ENCODE assay signal across 15 mouse cellular contexts in genomic region chr13:30001041-30001440, GRCm38 (mm10). TPM values are rescaled to one million over a fixed set of nuclear protein-coding genes. Genes with fewer than 3 reads are reported as not detected.
DNase-seq lines count a peak whose midpoint lies in the region; ATAC-seq and TF ChIP-seq lines count a peak whose summit lies in the region.
"Had no signal": no experiment of that assay in that cellular context is flagged by ENCODE, and none has a peak within 500 bp of the region (broad histone marks: within the 10 kb centered on the region; RNA-seq: fewer than 3 reads in every experiment).

No protein-coding gene starts in this region.

- 37% methylated on average over 5 of the region's 5 CpGs for WGBS in kidney, postnatal 0 days
- WGBS in embryonic facial prominence, embryonic 14.5 days: 11% methylated on average over 5 of the region's 5 CpGs
- WGBS in midbrain, embryonic 13.5 days: 75% methylated on average over 5 of the region's 5 CpGs

- no peaks in the 10 kb centered on the region for H3K27me3 ChIP-seq in kidney, postnatal 0 days (ENCODE audit: insufficient read depth, low read length)
- H3K27me3 ChIP-seq in embryonic facial prominence, embryonic 14.5 days (replicated peaks; ENCODE audit: control insufficient read depth, insufficient read depth, low read length): no peaks in the 10 kb centered on the region
- no peaks in the 10 kb centered on the region for H3K27me3 ChIP-seq in midbrain, embryonic 13.5 days
- H3K27me3 ChIP-seq: lung, embryonic 15.5 days had no signal

- H3K4me1 ChIP-seq in kidney, postnatal 0 days (replicated peaks; ENCODE audit: insufficient read depth, low read length): 0 out of 2 replicates have a peak, but pooled peaks cover 2% of the 10 kb centered on the region
- H3K4me1 ChIP-seq in embryonic facial prominence, embryonic 14.5 days (ENCODE audit: control insufficient read depth, insufficient read depth, low read length): peaks cover 6% of the 10 kb centered on the region; the same call in 1 of the 2 replicates
- H3K4me1 ChIP-seq in midbrain, embryonic 13.5 days (replicated peaks): peaks cover 6% of the 10 kb centered on the region; the same call in 1 of the 2 replicates

- H3K4me2 ChIP-seq in kidney, postnatal 0 days (ENCODE audit: low read length): no peak overlapping the region
- no peak overlapping the region for H3K4me2 ChIP-seq in embryonic facial prominence, embryonic 14.5 days (ENCODE audit: low read depth, low read length)
- no peak overlapping the region for H3K4me2 ChIP-seq in midbrain, embryonic 13.5 days (replicated peaks)
- H3K4me2 ChIP-seq: lung, embryonic 15.5 days had no signal

- H3K4me3 ChIP-seq in kidney, postnatal 0 days (replicated peaks; ENCODE audit: low read depth, low read length): no peak overlapping the region
- no peak overlapping the region for H3K4me3 ChIP-seq in embryonic facial prominence, embryonic 14.5 days (ENCODE audit: low read depth, low read length)
- H3K4me3 ChIP-seq in midbrain, embryonic 13.5 days (replicated peaks): no peak overlapping the region
- H3K4me3 ChIP-seq: lung, embryonic 15.5 days; megakaryocyte, embryonic 14.5 days had no signal

- no peak overlapping the region for H3K27ac ChIP-seq in kidney, postnatal 0 days
- H3K27ac ChIP-seq in embryonic facial prominence, embryonic 14.5 days (replicated peaks; ENCODE audit: low read depth, low read length): no peak overlapping the region
- no peak overlapping the region for H3K27ac ChIP-seq in midbrain, embryonic 13.5 days
- H3K27ac ChIP-seq: lung, embryonic 15.5 days had no signal

- no peaks in the 10 kb centered on the region for H3K36me3 ChIP-seq in kidney, postnatal 0 days (ENCODE audit: insufficient read depth, low read length)
- no peaks in the 10 kb centered on the region for H3K36me3 ChIP-seq in embryonic facial prominence, embryonic 14.5 days (ENCODE audit: control insufficient read depth, insufficient read depth, low read length)
- H3K36me3 ChIP-seq in midbrain, embryonic 13.5 days: no peaks in the 10 kb centered on the region
- H3K36me3 ChIP-seq: lung, embryonic 15.5 days had no signal

- no peak for TF ChIP-seq CTCF in kidney, postnatal 0 days (IDR thresholded peaks at IDR 0.05; ENCODE audit: low read depth)

- ATAC-seq in kidney, postnatal 0 days (replicated peaks; ENCODE audit: low FRiP score, low read depth): no peak
- peak; percentile 75 for ATAC-seq in embryonic facial prominence, embryonic 14.5 days (ENCODE audit: low read depth)
- no peak for ATAC-seq in midbrain, embryonic 13.5 days
- ATAC-seq: forebrain, postnatal 0 days had no signal

- no peaks in the 10 kb centered on the region for H3K9me3 ChIP-seq in kidney, postnatal 0 days (replicated peaks; ENCODE audit: low read length)
- H3K9me3 ChIP-seq in embryonic facial prominence, embryonic 14.5 days (ENCODE audit: control insufficient read depth, low read length): no peaks in the 10 kb centered on the region
- no peaks in the 10 kb centered on the region for H3K9me3 ChIP-seq in midbrain, embryonic 13.5 days
- H3K9me3 ChIP-seq: lung, embryonic 15.5 days had no signal

- no peak overlapping the region for H3K9ac ChIP-seq in kidney, postnatal 0 days (ENCODE audit: low read depth, low read length)
- no peak overlapping the region for H3K9ac ChIP-seq in embryonic facial prominence, embryonic 14.5 days (ENCODE audit: low read depth, low read length)
- H3K9ac ChIP-seq in midbrain, embryonic 13.5 days (replicated peaks): no peak overlapping the region
- H3K9ac ChIP-seq: forebrain, postnatal 0 days; lung, embryonic 15.5 days had no signal

- peak; percentile 73 for DNase-seq in kidney, postnatal 0 days (ENCODE audit: low spot score)
- no peak for DNase-seq in kidney, adult 18-20 months
- DNase-seq in R1 (ENCODE audit: low read depth, low spot score): peak; percentile 56
- DNase-seq in embryonic facial prominence, embryonic 14.5 days (ENCODE audit: low spot score): peak; percentile 76
- DNase-seq in mesoderm, embryonic 11.5 days (ENCODE audit: low read depth, low spot score): peak; percentile 67
- no peak for DNase-seq in cerebellum, adult 9-11 months
- no peak for DNase-seq in adrenal gland, postnatal 10 days
- DNase-seq: cerebellum, adult 18-20 months; forebrain, postnatal 0 days; gastrocnemius, postnatal 36 days; kidney, postnatal 25 days; right cerebral cortex, postnatal 25 days had no signal

RNA-seq across cellular contexts. Expression of gene E2f3, which starts 15.2 kb away (rescaled TPM):
- polyA plus RNA-seq in kidney, postnatal 0 days (2015; fragmentation: Nextera tagmentation; extraction: Ambion mirVana): 8.2 and 9.2 TPM in 2 replicates
- polyA plus RNA-seq in embryonic facial prominence, embryonic 14.5 days (2014; fragmentation: Nextera tagmentation; extraction: Ambion mirVana): 9.7 and 10.6 TPM in 2 replicates
- total RNA-seq in adrenal gland, postnatal 10 days (2021): 10 to 100 TPM; 12.4 to 14.4 TPM
- 7.0 and 7.6 TPM in 2 replicates for polyA plus RNA-seq in midbrain, embryonic 13.5 days (2015; fragmentation: Nextera tagmentation; extraction: Ambion mirVana)

Comparison
In these comparisons a context has a peak if more than half of its experiments do, and no peak if none do; other contexts are left out.
1. DNase-seq: peak in kidney, postnatal 0 days (single experiment), R1 (single experiment), embryonic facial prominence, embryonic 14.5 days (single experiment) and mesoderm, embryonic 11.5 days (single experiment); none in kidney, adult 18-20 months (single experiment), cerebellum, adult 9-11 months (single experiment) and adrenal gland, postnatal 10 days (single experiment).